Mouse (Mus musculus) stomach, embryonic 16.5 days (tissue): ENCODE measurements at regions not wholly inside any gene's neighbourhood (a gene's known extent, or its start where the extent isn't known, plus 50 kb on each side); places are given as distances from the start of the nearest gene placed in this dataset.

ENCODE experiments used
- ATAC-seq: fragments of 200-750 bp; cut with Nextera tagmentation; 2 replicates; pipeline ENCODE4 v1.8.0; 2017; ENCODE audit warnings: moderate number of reproducible peaks, moderate TSS enrichment; ENCODE audit not compliant: insufficient read depth, low FRiP score
- H3K27ac ChIP-seq: fragments of 300-500 bp; sonication (generic); 2 replicates; pipeline ENCODE4 v1.5.1; 2014; ENCODE audit warnings: low read length
- H3K27me3 ChIP-seq: fragments of 300-500 bp; sonication (generic); 2 replicates; pipeline ENCODE4 v1.6.1; 2014; ENCODE audit warnings: low read length, control low read depth, mixed read lengths; ENCODE audit not compliant: control insufficient read depth, insufficient read depth
- H3K36me3 ChIP-seq: fragments of 300-500 bp; sonication (generic); 2 replicates; pipeline ENCODE4 v1.6.1; 2014; ENCODE audit warnings: low read length; ENCODE audit not compliant: control insufficient read depth, insufficient read depth
- H3K4me1 ChIP-seq: fragments of 300-500 bp; sonication (generic); 2 replicates; pipeline ENCODE4 v1.6.1; 2014; ENCODE audit warnings: low read length, control low read depth, mixed read lengths; ENCODE audit not compliant: control insufficient read depth, insufficient read depth
- H3K4me2 ChIP-seq: fragments of 300-500 bp; sonication (generic); 2 replicates; pipeline ENCODE4 v1.6.1; 2014; ENCODE audit warnings: low read depth, low read length, mixed read lengths
- H3K4me3 ChIP-seq: fragments of 300-500 bp; sonication (generic); replicated peaks from 2 replicates; pipeline ENCODE4 v1.5.1; 2014; ENCODE audit warnings: mild to moderate bottlenecking, low read length
- H3K9ac ChIP-seq: fragments of 300-500 bp; sonication (generic); 2 replicates; pipeline ENCODE4 v1.6.1; 2014; ENCODE audit warnings: low read length
- H3K9me3 ChIP-seq: fragments of 300-500 bp; sonication (generic); replicated peaks from 2 replicates; pipeline ENCODE4 v1.6.1; 2016; ENCODE audit warnings: low read length, control low read depth; ENCODE audit not compliant: control insufficient read depth
- WGBS: fragments of 180-500 bp; shearing (Covaris S2); extraction: QIAGEN DNeasy Blood & Tissue Kit; methylation state at CpG from one replicate; pipeline ENCODE4 v1.1.7; 2014; 5-methylcytosine and 5-hydroxymethylcytosine counted together

DNA sequence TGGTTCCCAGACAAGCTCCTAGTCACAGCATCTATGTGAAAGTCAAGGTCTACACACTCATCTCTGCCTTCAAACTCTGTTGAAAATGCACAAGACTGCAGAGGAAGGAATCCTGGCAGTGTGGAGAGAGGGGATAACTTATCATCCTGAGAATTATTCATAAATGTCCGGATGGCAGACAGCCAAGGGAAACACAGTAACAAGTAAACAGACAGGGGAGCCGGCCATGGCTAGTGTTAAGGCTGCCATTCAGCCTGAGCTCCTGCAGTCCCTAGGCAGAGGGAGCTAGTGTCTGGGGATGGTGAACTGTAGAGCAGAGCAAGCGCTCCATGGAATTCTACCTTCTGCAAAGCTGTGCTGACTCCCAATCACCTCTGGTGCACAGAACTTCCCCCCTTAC lies 100.3 kb upstream of the Dazl start:
- ATAC-seq: peak; percentile 68; the same call in 1 of the 2 replicates
- WGBS: 38% methylated on average over 3 of the region's 3 CpGs
- peaks cover 11% of the 10 kb centered on the region; the same call in 1 of the 2 replicates for H3K4me1 ChIP-seq
- no peak overlapping the region for H3K4me3 ChIP-seq
- no peak overlapping the region for H3K4me2 ChIP-seq
- H3K9ac ChIP-seq: no peak overlapping the region
- H3K27ac ChIP-seq: no peak overlapping the region
- H3K27me3 ChIP-seq: no peaks in the 10 kb centered on the region
- H3K36me3 ChIP-seq: no peaks in the 10 kb centered on the region
- H3K9me3 ChIP-seq: no peaks in the 10 kb centered on the region

DNA sequence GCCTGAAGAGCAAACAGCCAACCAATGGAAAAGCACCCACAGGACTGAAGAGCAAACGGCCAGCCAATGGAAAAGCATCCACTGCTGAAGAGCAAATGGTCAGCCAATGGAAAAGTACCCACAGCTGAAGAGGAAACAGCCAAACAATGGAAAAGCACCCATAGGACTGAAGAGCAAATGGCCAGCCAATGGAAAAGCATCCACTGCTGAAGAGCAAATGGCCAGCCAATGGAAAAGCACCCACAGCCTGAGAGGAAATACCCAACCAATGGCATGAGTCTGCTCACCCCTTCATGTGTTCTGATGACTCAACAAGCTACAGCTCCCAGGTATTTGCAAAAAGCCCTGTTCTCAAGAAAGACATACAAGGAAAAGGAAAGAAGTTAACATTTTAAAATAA lies 101.4 kb upstream of the Dazl start:
- no peaks in the 10 kb centered on the region for H3K27me3 ChIP-seq
- no peak for ATAC-seq
- H3K4me3 ChIP-seq: no peak overlapping the region
- peaks cover 8% of the 10 kb centered on the region; the same call in 1 of the 2 replicates for H3K4me1 ChIP-seq
- no peaks in the 10 kb centered on the region for H3K9me3 ChIP-seq
- whole genome bisulfite sequencing: 89% methylated on average over 1 of the region's 1 CpGs
- H3K27ac ChIP-seq: no peak overlapping the region
- H3K36me3 ChIP-seq: no peaks in the 10 kb centered on the region
- H3K9ac ChIP-seq: no peak overlapping the region
- no peak overlapping the region for H3K4me2 ChIP-seq

GRCm38 (mm10) chr17:50395669-50396068 lies 102.2 kb upstream of the Dazl start:
- Histone ChIP-seq H3K4me1 (peaks cover 8% of the 10 kb centered on the region; the same call in 1 of the 2 replicates), H3K9ac (no peak overlapping the region), H3K27ac (no peak overlapping the region), H3K27me3 (no peaks in the 10 kb centered on the region), H3K36me3 (no peaks in the 10 kb centered on the region), H3K4me3 (no peak overlapping the region), H3K4me2 (no peak overlapping the region), H3K9me3 (no peaks in the 10 kb centered on the region)
- ATAC-seq: no peak
- 93% methylated on average over 11 of the region's 11 CpGs for WGBS

GRCm38 (mm10) chr17:50397324-50397723 lies 103.9 kb upstream of the Dazl start:
- H3K4me2 ChIP-seq: no peak overlapping the region
- H3K4me1 ChIP-seq: peaks cover 8% of the 10 kb centered on the region; the same call in 1 of the 2 replicates
- H3K27ac ChIP-seq: no peak overlapping the region
- no peak overlapping the region for H3K9ac ChIP-seq
- no peak overlapping the region for H3K4me3 ChIP-seq
- 23% methylated on average over 4 of the region's 4 CpGs for WGBS
- H3K36me3 ChIP-seq: no peaks in the 10 kb centered on the region
- no peaks in the 10 kb centered on the region for H3K27me3 ChIP-seq
- no peaks in the 10 kb centered on the region for H3K9me3 ChIP-seq
- no peak for ATAC-seq

DNA sequence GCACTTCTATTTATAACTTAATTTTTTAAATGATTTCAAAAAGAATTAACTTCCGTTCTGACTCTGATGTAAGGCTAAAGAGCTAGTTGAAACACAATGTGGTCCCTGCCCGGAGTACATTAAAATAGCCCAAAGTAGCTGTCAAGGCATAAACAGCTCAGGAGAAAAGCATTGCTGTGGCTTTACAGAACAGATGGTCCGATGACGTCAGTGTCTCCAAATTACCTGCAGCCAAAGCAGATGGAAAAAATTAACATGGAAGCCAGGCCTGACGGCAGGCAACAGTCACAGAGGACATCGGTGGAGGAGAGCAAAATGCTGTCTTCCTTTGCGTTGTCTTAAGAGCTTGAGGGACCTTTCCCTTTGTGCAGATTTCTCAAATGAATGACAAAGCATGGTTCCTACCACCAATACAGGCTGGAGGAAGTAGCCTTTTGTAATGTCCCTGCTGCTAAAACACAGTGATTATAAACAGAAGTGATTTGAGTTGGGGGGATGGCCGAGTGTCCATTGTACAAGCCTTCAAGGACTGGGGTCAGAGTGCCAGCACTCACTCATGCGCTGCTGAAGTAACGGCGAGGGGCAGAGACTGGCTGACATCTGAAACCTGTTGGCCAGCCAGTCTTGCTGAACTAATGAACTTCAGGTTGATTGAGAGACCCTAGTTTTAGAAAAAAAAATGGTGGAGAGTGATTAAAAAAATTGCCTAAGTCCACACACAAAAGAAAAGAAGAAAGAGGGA lies 101.8 kb upstream of the Plcl2 start:
- Histone ChIP-seq H3K9ac (no peak overlapping the region), H3K4me2 (no peak overlapping the region), H3K4me3 (no peak overlapping the region), H3K9me3 (no peaks in the 10 kb centered on the region), H3K27me3 (no peaks in the 10 kb centered on the region), H3K27ac (no peak overlapping the region), H3K4me1 (0 out of 2 replicates have a peak, but pooled peaks cover 3% of the 10 kb centered on the region), H3K36me3 (no peaks in the 10 kb centered on the region)
- 45% methylated on average over 11 of the region's 11 CpGs for WGBS
- ATAC-seq: peak; percentile 47; the same call in 1 of the 2 replicates

DNA sequence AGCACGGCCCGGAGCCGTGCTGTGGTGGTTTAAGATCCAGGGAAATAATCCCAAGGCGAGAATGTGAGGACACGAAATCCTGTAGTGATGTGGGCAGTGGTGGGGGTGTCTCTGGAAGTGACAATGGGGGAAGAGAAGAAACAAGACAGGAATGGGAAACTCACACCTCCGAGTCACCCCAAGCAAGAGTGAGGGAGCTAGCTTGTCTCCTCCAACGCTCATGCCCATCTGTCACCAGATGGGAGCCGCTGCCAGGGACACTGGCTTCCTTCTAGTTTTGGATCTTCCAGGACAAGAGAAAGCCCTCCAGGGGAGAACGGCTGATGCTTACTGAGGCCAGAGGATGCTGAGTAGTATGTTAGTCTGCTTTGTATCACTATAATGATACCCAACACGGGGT lies 100.6 kb upstream of the Plcl2 start:
- 0 out of 2 replicates have a peak, but pooled peaks cover 3% of the 10 kb centered on the region for H3K4me1 ChIP-seq
- H3K27me3 ChIP-seq: no peaks in the 10 kb centered on the region
- H3K9ac ChIP-seq: no peak overlapping the region
- H3K9me3 ChIP-seq: no peaks in the 10 kb centered on the region
- no peak overlapping the region for H3K4me2 ChIP-seq
- no peak overlapping the region for H3K4me3 ChIP-seq
- WGBS: 83% methylated on average over 10 of the region's 10 CpGs
- no peak overlapping the region for H3K27ac ChIP-seq
- ATAC-seq: no peak
- no peaks in the 10 kb centered on the region for H3K36me3 ChIP-seq

GRCm38 (mm10) chr17:50409271-50409670 lies 99.9 kb upstream of the Plcl2 start:
- ATAC-seq: no peak
- WGBS: 93% methylated on average over 3 of the region's 3 CpGs

DNA sequence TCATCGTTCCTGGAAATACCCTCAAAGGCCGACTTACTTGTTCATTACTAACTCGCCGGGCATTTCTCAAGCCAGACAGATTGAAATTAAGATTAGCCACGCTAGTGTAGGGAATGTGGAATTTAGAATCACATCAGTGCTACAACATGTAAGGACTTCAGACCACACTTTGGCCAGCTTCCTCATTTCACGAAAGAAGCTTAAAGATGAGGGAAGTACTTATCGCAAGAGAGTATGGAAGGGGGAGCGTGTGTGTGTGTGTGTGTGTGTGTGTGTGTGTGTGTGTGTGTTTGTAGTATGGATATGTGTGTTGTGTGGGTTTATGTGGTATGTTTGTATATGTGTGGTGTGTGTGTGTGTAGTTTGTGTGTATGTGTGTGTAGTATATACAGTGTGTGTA lies 99.3 kb upstream of the Plcl2 start:
- Histone ChIP-seq H3K4me2 (no peak overlapping the region), H3K36me3 (no peaks in the 10 kb centered on the region), H3K27ac (no peak overlapping the region), H3K4me1 (0 out of 2 replicates have a peak, but pooled peaks cover 3% of the 10 kb centered on the region), H3K9ac (no peak overlapping the region), H3K27me3 (no peaks in the 10 kb centered on the region), H3K4me3 (no peak overlapping the region), H3K9me3 (no peaks in the 10 kb centered on the region)
- WGBS: 90% methylated on average over 8 of the region's 8 CpGs
- no peak for ATAC-seq

More at GRCm38 (mm10) chr17:50409271-50409670, 99.9 kb upstream of the Plcl2 start:
- Histone ChIP-seq H3K27me3 (no peaks in the 10 kb centered on the region), H3K9me3 (no peaks in the 10 kb centered on the region), H3K36me3 (no peaks in the 10 kb centered on the region), H3K4me2 (no peak overlapping the region), H3K27ac (no peak overlapping the region), H3K4me1 (0 out of 2 replicates have a peak, but pooled peaks cover 3% of the 10 kb centered on the region), H3K9ac (no peak overlapping the region), H3K4me3 (no peak overlapping the region)

GRCm38 (mm10) chr17:50410296-50410695 lies 98.9 kb upstream of the Plcl2 start:
- 0 out of 2 replicates have a peak, but pooled peaks cover 3% of the 10 kb centered on the region for H3K4me1 ChIP-seq
- H3K4me3 ChIP-seq: no peak overlapping the region
- no peaks in the 10 kb centered on the region for H3K27me3 ChIP-seq
- no peaks in the 10 kb centered on the region for H3K9me3 ChIP-seq
- H3K9ac ChIP-seq: no peak overlapping the region
- H3K36me3 ChIP-seq: no peaks in the 10 kb centered on the region
- H3K4me2 ChIP-seq: no peak overlapping the region
- no peak overlapping the region for H3K27ac ChIP-seq
- WGBS: 94% methylated on average over 3 of the region's 3 CpGs
- ATAC-seq: no peak
